Mouse (Mus musculus) ZHBTc4 (cell line): Measurements from ENCODE around the gene Gm17509.

ENCODE experiments used
- DNase-seq: peaks from one replicate; pipeline ENCODE4 v3.0.0-alpha.2; 2011; ENCODE audit warnings: low read depth, low spot score

The Gm17509 gene

GRCm38 (mm10) chr13:117208236-117208635 lies 12.6 kb downstream of the Gm17509 start, which contains the start of gene Emb:
Gene Emb, plus strand, starts transcription at chr13:117208536.
- no peak for DNase-seq

GRCm38 (mm10) chr13:117206066-117206465 lies 14.8 kb downstream of the Gm17509 start:
- DNase-seq = no peak

- no peak for DNase-seq
Measured at GRCm38 (mm10) chr13:117204685-117205084, 16.2 kb downstream of the Gm17509 start.

GRCm38 (mm10) chr13:117202755-117203471 lies 18.0 kb downstream of the Gm17509 start:
- DNase-seq = peak; percentile 48

- DNase-seq = peak; percentile 85
Measured at GRCm38 (mm10) chr13:117198402-117199083, 22.3 kb downstream of the Gm17509 start.

DNA sequence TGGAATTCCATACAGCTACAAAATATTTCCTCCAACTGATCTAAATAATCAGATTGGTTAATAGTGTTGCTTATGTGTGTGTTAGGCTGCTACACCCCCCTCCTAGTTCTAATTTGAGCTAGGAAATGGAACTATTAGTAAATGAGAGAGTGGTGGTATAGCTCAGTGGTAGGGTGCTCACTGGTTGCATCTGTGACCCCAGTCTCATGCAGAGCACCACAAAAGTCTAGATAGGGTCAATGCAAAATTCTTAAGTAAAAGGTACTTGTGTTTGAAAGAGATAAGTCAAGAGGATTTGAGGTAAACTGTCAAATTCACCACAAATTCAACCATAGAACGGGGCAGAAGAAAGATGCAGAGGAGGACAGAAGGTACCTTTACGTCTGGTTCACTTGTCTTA lies 23.2 kb downstream of the Gm17509 start:
- DNase-seq = no peak

DNA sequence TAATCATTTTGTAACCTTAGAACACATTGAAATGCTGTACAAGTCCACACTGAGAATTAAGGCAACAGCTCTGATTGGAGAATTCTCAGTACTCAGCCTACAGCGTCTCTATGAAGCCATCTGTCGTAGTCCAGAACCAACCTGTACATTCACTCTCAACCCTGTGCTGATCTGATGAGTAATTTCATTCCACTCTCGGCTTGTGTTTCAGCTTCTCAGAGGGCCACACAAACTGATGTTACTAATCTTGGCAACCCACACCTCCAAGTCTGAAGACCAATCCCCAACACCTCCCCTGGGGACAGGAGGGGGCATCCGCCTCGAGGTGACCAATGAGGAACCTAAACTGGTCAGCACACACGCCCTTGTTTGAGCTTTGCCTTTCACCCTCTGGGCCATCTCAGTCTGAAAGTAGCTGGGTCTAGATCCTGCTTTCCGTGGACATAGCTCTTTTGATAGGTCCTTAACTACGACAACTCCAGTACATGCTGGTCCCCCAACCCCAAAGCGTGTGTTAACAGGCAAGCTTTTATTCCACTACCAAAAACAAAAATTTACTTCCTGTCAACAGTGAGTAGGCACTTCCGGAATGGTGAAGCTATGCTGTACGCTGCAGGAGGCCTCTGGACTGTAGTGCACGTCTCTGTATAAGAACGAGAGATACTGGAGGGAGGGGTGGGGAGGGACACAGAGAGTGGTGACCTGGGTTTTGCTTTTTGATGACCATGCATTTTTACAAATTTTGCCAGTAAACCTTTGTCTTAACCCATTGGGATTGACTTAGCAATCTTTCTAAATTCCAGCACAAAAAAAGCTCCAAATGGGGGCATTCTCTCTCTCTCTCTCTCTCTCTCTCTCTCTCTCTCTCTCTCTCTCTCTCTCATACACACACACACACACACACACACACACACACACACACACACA lies 25.0 kb downstream of the Gm17509 start:
- no peak for DNase-seq

DNA sequence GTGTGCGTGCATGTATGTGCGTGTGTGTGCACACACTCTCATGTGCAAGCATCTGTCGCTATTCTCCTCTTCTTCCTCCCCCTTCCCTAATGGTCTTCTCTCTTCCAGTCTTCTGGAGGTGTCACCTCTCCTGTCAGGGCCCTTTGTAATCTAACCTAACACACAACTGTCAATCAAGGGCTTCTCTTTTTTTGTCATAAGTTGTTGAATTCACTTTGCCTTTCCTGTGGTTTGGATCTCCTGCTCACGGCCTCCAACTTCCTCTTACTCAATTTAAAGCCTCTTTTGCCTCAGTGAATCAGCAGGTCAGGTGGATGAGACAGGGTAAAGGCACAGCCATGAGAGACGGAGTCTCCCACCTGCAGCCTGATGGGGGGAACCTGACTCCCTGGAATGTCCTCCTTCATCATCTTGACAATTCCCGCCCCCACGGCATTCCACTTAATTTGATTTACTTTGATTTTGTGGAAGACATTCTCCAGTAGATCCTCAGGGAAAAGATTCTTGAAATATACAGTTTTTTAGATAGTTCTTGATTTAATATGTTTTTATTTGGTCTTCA lies 27.4 kb downstream of the Gm17509 start:
- DNase-seq = no peak

DNA sequence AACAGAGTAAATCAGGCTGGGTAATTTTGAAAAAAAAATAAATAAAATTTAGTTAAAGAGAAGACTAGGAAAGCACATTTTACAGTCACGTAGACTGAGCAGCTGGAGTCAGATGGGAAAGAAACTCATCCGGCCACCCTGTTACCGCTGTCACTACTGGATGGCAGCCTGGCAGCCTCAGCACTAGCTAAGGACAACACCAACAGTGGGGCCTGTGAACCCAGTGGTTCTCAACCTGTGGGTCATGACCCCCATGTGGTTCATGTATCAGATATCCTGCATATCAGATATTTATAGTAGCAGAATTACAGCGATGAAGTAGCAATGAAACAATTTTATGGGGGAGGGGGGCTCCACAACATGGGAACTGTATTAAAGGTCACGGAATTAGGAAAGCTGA lies 28.7 kb downstream of the Gm17509 start:
- DNase-seq = no peak

DNA sequence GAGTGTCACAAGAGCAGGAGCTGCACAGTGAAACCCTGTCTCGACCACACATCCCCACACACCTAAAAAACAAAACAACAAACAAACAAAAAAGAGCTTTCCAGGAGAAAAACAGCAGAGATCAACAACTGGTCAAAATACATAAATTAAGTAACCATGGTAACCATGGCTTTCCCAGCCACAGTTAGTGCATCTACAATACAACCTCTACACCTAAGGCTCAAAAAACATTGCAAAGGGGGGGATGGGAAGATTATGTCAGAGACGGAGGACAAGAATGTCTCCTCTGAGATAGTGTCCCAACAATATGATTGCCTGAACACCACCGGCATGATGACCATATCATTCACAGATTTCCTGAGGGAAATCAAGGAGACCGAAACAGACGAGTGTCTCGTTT lies 35.5 kb downstream of the Gm17509 start:
- no peak for DNase-seq

DNA sequence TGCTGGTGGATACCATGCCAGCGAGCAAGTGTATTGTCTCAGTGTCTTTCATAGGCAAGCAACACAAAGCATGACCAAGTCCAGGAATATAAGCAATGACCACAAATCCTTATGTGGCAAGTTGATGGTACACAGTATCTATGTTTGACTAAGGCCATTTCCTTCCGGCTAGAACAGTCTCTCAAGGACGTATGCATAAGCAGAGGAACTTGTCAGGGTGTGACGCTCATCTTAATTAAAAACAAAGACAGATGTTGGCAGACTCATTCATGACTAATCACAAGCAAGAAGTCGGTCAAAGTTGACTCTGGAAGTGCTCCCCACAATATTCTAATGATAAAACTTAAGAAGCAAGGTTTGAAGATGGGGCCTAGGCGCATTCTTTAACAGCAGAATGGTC lies 37.6 kb downstream of the Gm17509 start:
- no peak for DNase-seq

DNA sequence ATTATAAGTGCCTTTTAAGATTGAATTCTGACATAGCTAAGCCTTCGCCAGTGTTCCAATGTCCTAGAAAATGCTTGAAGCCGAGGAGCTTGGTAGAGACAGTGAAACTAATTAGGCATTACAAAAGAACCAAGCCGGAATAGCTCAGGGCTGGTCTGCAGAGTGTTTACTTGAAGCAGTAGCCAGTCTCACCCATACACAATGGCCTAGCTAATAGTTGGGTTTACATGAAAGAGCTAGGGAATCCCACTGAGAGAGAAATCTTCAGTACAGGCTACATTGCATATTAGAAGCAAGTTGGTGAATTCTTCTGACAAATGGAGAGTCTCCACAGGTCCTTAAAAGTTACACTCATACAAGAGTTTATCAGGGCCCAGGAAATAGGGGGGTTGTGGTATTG lies 40.0 kb downstream of the Gm17509 start:
- peak; percentile 18 for DNase-seq
